Mouse (Mus musculus) CH12.LX (cell line): ENCODE measurements around the gene Stox2.

Experiments
- BHLHE40 ChIP-seq: IDR thresholded peaks from 2 replicates; pipeline ENCODE4 v1.6.1; 2011; ENCODE audit warnings: mild to moderate bottlenecking, low read depth, low read length, improper control_type of control experiment
- CTCF ChIP-seq, 2 experiments: IDR thresholded peaks in 1 of 2; conservative IDR thresholded peaks in 1 of 2; 2 replicates each; pipeline ENCODE4 v1.5.1; 2011 to 2012; ENCODE audit warnings: low read depth in 2 of 2, low read length in 2 of 2, improper control_type of control experiment in 1 of 2, inconsistent platforms in 1 of 2, mild to moderate bottlenecking in 1 of 2, moderate library complexity in 1 of 2
- E2F4 ChIP-seq: IDR thresholded peaks from 2 replicates; pipeline ENCODE4 v1.6.1; 2011; ENCODE audit warnings: low read depth, low read length, improper control_type of control experiment; ENCODE audit not compliant: insufficient replicate concordance
- EP300 ChIP-seq: IDR thresholded peaks from 2 replicates; pipeline ENCODE4 v1.6.1; 2011; ENCODE audit warnings: low read length, improper control_type of control experiment
- IRF4 ChIP-seq: IDR thresholded peaks from 2 replicates; pipeline ENCODE4 v1.6.1; 2014; ENCODE audit warnings: low read depth, mild to moderate bottlenecking, inconsistent platforms, low read length, improper control_type of control experiment
- JUN ChIP-seq: IDR thresholded peaks from 2 replicates; pipeline ENCODE4 v1.6.1; 2011; ENCODE audit warnings: low read depth, mild to moderate bottlenecking, low read length, improper control_type of control experiment, moderate library complexity; ENCODE audit not compliant: insufficient read depth
- MAX ChIP-seq: IDR thresholded peaks from 2 replicates; pipeline ENCODE4 v1.6.1; 2011; ENCODE audit warnings: low read length, improper control_type of control experiment
- MYC ChIP-seq: IDR thresholded peaks from 2 replicates; pipeline ENCODE4 v1.6.1; 2011; ENCODE audit warnings: low read depth, mild to moderate bottlenecking, improper control_type of control experiment, low read length
- PAX5 ChIP-seq: IDR thresholded peaks from 2 replicates; pipeline ENCODE4 v1.6.1; 2012; ENCODE audit warnings: low read length, inconsistent platforms, mixed read lengths
- POLR2A ChIP-seq: IDR thresholded peaks from 2 replicates; pipeline ENCODE4 v1.6.1; 2011; ENCODE audit warnings: low read depth, mild to moderate bottlenecking, improper control_type of control experiment, low read length
- RCOR1 ChIP-seq: conservative IDR thresholded peaks from 2 replicates; pipeline ENCODE4 v1.6.1; 2012; ENCODE audit warnings: low read depth, mild to moderate bottlenecking, inconsistent platforms, low read length, improper control_type of control experiment
- SMC3 ChIP-seq: IDR thresholded peaks from 2 replicates; pipeline ENCODE4 v1.6.1; 2011; ENCODE audit warnings: low read depth, low read length, improper control_type of control experiment
- TBP ChIP-seq: conservative IDR thresholded peaks from 2 replicates; pipeline ENCODE4 v1.6.1; 2011; ENCODE audit warnings: low read depth, low read length, improper control_type of control experiment
- TCF12 ChIP-seq: IDR thresholded peaks from 2 replicates; pipeline ENCODE4 v1.6.1; 2014; ENCODE audit warnings: low read depth, mild to moderate bottlenecking, inconsistent platforms, low read length, improper control_type of control experiment

DNA sequence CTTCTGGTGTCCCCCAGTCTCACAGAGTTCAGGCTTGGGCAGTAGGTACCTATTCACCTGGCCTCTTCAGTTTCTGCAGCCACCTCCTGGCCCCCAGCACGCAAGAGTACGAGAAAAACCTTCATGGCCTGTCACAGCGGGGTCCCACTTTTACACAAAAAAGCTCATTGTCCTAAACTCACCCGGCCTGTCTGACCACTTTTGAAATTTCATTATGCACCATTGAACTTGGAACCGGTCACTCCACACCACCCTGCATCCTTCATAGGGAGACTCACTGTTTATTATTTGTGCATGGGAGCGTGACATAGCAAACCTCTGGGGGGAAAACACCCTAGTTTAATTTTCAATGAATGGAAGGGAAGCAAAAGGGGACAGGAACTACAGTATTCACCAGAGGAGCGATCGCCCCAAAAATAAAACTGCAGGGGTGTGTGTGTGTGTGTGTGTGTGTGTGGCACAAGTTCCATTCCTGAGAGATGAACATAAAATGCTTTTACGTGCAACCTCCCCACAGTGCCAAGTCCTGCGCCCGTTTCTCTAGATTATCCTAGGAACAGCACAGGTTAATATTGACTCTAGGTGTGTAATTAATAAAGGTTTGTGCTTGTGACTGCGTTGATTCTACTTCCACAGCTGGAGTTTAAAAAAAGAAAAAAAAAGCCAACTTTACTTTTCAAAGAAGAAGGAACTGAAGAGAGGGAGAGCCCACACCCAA, 36.4 kb upstream of the Stox2 start:
- TF ChIP-seq RCOR1 (no peak), CTCF (conservative IDR thresholded peaks at IDR 0.05 in 1 of 2, IDR thresholded peaks at IDR 0.05 in 1 of 2; ENCODE audit: low read depth in 2 of 2, low read length in 2 of 2) (no peak), MAX (no peak), EP300 (no peak), TBP (no peak), BHLHE40 (no peak), POLR2A (no peak), MYC (no peak), IRF4 (no peak), TCF12 (no peak), E2F4 (no peak), JUN (no peak), PAX5 (no peak), SMC3 (no peak)
